In the genomic region with DNA sequence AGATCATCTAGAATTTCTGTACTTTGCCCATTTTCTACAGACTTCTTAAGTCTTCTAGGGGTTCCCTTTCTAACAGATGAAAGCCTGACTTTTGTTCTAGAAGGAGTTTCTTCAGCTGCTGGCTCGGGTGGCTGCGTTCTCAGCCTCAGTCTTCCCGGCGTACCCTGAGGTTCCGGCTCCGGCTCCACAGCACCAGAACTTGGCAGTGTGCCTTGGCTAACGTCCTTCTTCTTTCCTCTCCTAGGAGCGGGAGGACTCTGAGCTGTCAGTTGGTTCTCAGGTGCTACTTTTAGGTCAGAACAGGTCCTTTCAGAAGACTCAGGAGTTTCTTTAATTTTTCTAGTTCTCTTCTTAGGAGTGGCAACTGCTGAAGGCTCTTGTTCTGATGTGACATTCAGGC, we compare ENCODE assay signal across 14 mouse cellular contexts. TPM values are rescaled to one million over a fixed set of nuclear protein-coding genes. Genes with fewer than 3 reads are reported as not detected.
A peak's percentile ranks its signal among the peaks of the same experiment; 100 is the strongest.
DNase-seq lines count a peak whose midpoint lies in the region.
"Had no signal": no experiment of that assay in that cellular context is flagged by ENCODE, and none has a peak within 500 bp of the region (broad histone marks: within the 10 kb centered on the region; RNA-seq: fewer than 3 reads in every experiment).

No protein-coding gene starts in this region.

- peak; percentile 14 for DNase-seq in gastrocnemius, adult 18-20 months (ENCODE audit: low spot score)
- DNase-seq in gastrocnemius, postnatal 14 days, result no peak
- DNase-seq in kidney, postnatal 25 days, result peak; percentile 10 to 42
- DNase-seq in kidney, postnatal 4 days, result no peak
- DNase-seq in cerebellum, adult 11-12 months, result peak; percentile 51
- DNase-seq in cerebellum, adult 9-11 months, result peak; percentile 62
- no peak for DNase-seq in testis, postnatal 14 days (ENCODE audit: low spot score)
- DNase-seq in embryo, embryonic 11 days, result no peak
- DNase-seq: B cell, adult 2 months; kidney, adult 8-10 months; thymus, postnatal 36 days had no signal

- intact Hi-C loops in gastrocnemius, postnatal 14 days (cut with DNase I; ENCODE audit: low total_unique reads), result loop anchor here (10.0 kb wide), 1 partner anchor 218 kb away; no protein-coding TSS in a partner anchor

RNA-seq across cellular contexts. Expression of gene Kif28, which starts 7.9 kb away (rescaled TPM):
- total RNA-seq in gastrocnemius, adult 18-20 months (2021), result under 1 TPM; 0.07 to 0.11 TPM
- under 1 TPM; 0.13 to 0.16 TPM for total RNA-seq in gastrocnemius, postnatal 14 days (2021)

RNA-seq across cellular contexts. Expression of gene Gm10518, which starts 50.2 kb away (rescaled TPM):
- total RNA-seq in gastrocnemius, adult 18-20 months (2021), result not detected
- total RNA-seq in gastrocnemius, postnatal 14 days (2021), result not detected
- total RNA-seq: heart, postnatal 25 days; layer of hippocampus, postnatal 25 days; left cerebral cortex, postnatal 14 days had no signal

RNA-seq across cellular contexts. Expression of gene Ahctf1, which starts 50.5 kb away (rescaled TPM):
- total RNA-seq in gastrocnemius, adult 18-20 months (2021), result 10 to 100 TPM; 15.0 to 17.5 TPM
- 10 to 100 TPM; 14.8 to 17.8 TPM for total RNA-seq in gastrocnemius, postnatal 14 days (2021)

Comparison
In these comparisons a context has a peak if more than half of its experiments do, and no peak if none do; other contexts are left out.
1. DNase-seq: peak in gastrocnemius, adult 18-20 months (single experiment), kidney, postnatal 25 days (2 of 2), cerebellum, adult 11-12 months (single experiment) and cerebellum, adult 9-11 months (single experiment); none in gastrocnemius, postnatal 14 days (single experiment), kidney, postnatal 4 days (0 of 2), testis, postnatal 14 days (single experiment) and embryo, embryonic 11 days (single experiment).